Mouse (Mus musculus): ENCODE measurements around the gene Cox7a1. TPM values are rescaled to one million over a fixed set of nuclear protein-coding genes. Genes with fewer than 3 reads are reported as not detected.
"Not testable (repeated sequence)": the region's sequence is repeated elsewhere in the genome, so short reads cannot be mapped to it uniquely, and the experiment has no call there.

The Cox7a1 gene
- 1 to 10 TPM; 2.8 to 5.0 TPM for total RNA-seq (2021)

- DNase-seq (ENCODE audit: extremely low spot score in 1 of 2, low spot score in 1 of 2): peak; percentile 27 to 32
Measured at GRCm38 (mm10) chr7:30183879-30184289, at the start of gene Cox7a1. Cox7a1 (plus strand) TSS chr7:30184144.

DNA sequence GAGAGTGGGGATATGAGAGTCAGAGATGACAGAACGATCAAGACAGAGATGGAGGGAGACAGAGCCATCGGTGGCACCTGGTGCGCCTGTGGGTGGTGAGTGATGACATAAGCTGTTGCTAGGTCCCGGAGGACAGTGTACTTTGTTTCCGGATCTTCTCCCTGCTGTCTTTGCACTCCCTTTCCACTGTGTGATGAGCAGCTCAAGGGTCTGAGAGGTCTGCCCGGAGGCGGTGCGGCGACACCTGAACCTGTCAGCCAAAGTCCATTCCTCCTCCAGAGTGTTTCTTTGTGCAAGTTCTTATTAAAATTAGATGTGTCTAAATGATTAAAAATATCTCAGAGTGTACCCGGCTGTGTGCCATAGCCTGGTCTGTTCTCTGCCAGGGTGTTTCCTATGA lies 47.1 kb upstream of the Cox7a1 start:
- peak in 1 of 2 experiments; percentile 11 for DNase-seq (ENCODE audit: extremely low spot score in 1 of 2, low spot score in 1 of 2)

DNA sequence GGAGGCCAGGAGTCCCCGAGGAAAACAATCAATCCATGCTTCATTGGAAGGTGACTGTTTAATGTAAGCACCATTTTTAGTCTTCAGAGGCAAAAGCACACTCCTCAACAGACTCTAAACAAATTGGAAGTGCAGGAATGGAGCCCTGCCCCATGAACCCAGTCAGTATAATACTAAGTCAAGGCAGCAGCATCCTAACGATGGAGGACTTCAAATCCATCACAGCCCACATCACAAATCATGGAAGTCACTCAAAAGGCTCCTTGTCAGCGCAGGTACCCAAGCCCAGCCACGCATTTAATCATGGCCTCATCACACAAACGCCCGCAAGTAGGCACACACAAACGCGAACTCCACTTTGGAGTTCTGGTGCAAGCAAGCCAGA lies 40.8 kb upstream of the Cox7a1 start:
- DNase-seq (ENCODE audit: extremely low spot score in 1 of 2, low spot score in 1 of 2): no peak

- DNase-seq (ENCODE audit: extremely low spot score in 1 of 2, low spot score in 1 of 2): peak; percentile 58 to 61
Measured at GRCm38 (mm10) chr7:30143555-30144209, 40.3 kb upstream of the Cox7a1 start.

- no peak for DNase-seq (ENCODE audit: extremely low spot score in 1 of 2, low spot score in 1 of 2)
Measured at GRCm38 (mm10) chr7:30147011-30147410, 36.9 kb upstream of the Cox7a1 start.

- DNase-seq (ENCODE audit: extremely low spot score in 1 of 2, low spot score in 1 of 2): no peak
Measured at GRCm38 (mm10) chr7:30154040-30154439, 29.9 kb upstream of the Cox7a1 start.

DNA sequence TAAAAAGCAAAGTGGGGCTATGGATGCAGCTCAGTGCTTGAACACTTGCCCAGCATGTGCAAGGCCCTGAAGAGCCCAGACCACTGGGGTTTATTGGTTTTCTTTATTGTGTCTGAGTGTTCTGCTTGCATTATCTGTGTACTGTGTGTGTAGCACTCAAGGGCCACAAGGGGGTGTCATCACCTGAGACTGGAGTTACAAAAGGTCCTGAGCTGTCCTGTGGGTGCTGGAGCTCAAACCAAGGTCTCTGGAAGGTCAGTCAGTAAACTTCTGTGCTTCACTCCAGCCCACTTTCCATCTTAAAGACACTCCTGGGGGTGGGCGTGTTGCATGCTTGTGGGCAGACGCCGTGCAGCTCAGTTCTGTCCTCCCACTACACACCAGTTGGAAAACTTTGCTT lies 28.4 kb upstream of the Cox7a1 start:
- no peak for DNase-seq (ENCODE audit: extremely low spot score in 1 of 2, low spot score in 1 of 2)

DNA sequence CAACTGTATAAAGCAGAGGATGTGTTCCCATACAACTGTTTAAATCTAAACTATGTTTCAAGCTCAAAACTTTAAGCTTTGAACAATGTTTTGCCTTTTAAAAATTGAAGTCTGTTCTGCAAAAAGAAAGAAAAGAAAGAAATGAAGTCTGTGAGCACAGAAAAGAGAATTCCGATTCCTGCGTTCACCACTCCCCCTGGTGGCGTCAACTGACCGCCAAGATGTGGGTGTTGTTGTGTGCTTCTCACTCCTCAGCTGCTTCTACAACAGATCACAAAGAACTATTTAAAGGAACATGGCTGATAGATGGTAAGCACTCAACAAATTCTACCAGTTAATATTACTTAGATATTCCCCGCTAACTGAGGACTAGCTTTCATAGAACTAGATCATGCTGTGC lies 20.8 kb upstream of the Cox7a1 start:
- DNase-seq (ENCODE audit: extremely low spot score in 1 of 2, low spot score in 1 of 2): no peak

DNA sequence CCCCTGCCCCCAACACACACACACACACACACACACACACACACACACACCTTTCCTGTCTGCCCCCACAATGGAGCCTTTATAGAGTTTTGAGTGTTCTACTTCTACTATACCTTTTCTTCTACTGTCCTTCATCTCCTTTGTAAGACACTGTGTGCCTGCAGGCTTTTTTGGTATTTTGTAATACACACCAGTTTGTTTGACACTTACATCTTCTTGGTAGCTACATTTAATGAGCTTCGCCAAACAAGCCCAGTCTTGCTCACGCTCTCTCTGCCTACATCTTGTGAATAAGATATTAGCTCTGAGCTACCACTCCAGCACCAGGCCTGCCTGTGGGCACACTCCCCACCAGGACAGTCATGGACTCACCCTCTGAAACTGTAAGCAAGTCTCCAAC lies 19.2 kb upstream of the Cox7a1 start:
- no peak for DNase-seq (ENCODE audit: extremely low spot score in 1 of 2, low spot score in 1 of 2)

DNA sequence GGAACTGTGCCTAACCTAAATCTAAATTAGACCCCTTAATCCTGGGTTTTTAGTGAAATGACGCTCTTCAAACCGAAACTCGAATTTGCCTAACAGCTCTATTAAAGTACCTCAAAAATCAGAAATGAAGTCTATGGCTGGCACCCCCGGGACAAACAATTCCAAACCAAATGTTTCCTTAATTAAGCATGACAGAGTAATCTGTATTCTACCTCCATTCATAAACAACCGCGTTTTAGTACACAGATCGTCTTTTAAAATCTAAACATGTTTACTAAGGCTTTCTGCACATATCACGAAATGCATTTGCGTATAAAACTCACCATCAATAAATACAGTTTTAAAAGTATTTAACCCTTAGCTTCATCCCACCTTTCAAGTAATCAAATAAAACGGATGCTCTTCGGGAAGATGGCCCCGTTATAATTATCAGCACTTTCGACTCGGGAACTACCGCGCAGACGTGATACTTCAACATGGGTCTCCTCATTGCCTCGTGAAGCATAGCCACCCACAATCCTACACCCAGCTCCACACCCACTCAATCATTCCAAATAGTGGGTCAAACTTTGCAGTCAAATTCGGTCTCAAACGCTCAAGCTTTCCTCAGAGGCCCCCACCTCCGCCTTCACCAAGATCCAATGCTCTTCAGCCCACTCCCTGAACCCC lies 14.9 kb upstream of the Cox7a1 start:
- no peak for DNase-seq (ENCODE audit: extremely low spot score in 1 of 2, low spot score in 1 of 2)

GRCm38 (mm10) chr7:30169583-30170282 lies 14.2 kb upstream of the Cox7a1 start, which contains the start of gene Zfp146:
Zfp146 (minus strand) TSS chr7:30169750.
- peak; percentile 78 to 79 for DNase-seq (ENCODE audit: extremely low spot score in 1 of 2, low spot score in 1 of 2)

GRCm38 (mm10) chr7:30170283-30170951 lies 13.5 kb upstream of the Cox7a1 start:
- no peak for DNase-seq (ENCODE audit: extremely low spot score in 1 of 2, low spot score in 1 of 2)

DNA sequence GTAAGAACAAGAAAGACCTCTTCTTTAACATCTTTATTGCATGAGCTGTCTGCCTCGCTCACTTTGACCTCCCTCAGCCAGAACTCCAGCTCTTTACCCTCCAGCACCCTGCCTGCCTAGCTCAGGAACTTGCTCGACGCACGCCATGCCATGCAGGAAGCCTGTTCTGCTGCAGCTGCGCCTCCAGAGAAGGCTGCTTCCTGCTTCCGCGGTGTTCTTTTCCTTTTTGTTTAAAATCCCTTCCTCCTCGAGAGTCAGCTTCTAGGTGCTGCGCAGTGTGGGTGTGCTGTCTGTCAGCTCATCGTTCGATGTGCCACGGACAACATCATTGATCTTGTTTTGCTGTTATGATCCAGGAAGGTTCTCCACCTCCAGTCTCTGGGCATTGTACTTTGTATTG lies 7.5 kb upstream of the Cox7a1 start:
- DNase-seq (ENCODE audit: extremely low spot score in 1 of 2, low spot score in 1 of 2): no peak

DNA sequence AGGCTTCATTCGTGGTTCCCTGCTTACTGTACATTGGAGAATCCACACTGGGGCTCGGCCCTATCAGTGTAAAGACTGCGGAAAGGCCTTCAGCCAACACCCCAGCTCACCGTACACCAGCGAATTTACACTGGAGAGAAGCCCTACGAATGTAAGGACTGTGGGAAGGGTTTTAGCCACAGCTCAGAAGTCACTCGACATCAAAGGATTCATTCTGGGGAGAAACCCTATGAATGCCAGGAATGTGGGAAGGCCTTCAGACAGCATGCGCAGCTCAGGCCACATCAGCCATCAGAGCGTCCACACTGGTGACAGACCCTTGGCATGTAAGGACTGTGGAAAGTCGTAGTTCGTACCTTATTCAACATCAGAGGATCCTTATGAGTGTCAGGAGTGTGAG lies 5.7 kb upstream of the Cox7a1 start:
- no peak for DNase-seq (ENCODE audit: extremely low spot score in 1 of 2, low spot score in 1 of 2)

DNA sequence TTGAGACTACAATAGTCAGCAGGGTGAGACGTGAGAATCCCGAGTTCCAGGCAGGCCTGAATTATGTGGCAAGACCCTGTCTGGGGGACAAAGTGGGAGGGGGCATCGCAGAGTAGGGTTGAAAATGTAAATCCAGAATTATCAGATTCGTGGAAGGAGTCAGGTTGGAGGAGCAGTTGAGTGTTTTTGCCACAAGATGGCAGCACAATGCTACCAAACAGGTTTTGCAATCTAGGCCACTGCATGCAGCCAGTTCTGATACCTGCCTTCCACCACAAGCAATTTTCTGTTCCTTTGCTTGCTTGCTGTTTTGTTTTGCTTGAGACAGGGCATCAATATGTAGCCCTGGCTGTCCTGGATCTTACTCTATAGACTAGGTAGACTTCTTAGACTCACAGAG lies 2.6 kb upstream of the Cox7a1 start:
- peak; percentile 45 to 77 for DNase-seq (ENCODE audit: extremely low spot score in 1 of 2, low spot score in 1 of 2)

GRCm38 (mm10) chr7:30181929-30182328 lies 2.0 kb upstream of the Cox7a1 start:
- DNase-seq (ENCODE audit: extremely low spot score in 1 of 2, low spot score in 1 of 2): not testable (repeated sequence)

DNA sequence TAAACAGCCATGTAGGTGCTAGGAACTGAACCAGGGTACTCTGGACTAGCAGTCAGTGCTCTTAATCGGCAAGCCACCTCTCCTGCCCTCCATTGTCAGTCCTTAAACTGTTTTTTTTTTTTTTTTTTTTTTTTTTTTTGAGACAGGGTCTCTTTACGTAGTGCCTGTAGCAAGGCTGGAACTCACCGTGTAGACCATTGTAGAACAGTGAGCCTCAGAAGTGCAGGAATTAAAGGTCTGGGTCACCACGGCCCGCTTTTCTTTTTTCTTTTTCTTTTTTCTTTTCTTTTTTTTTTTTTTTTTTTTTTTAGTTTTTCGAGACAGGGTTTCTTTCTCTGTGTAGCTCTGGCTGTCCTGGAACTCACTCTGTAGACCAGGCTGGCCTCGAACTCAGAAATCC lies 755 bp upstream of the Cox7a1 start:
- DNase-seq (ENCODE audit: extremely low spot score in 1 of 2, low spot score in 1 of 2): not testable (repeated sequence)

GRCm38 (mm10) chr7:30184641-30185348 lies 851 bp downstream of the Cox7a1 start:
- no peak for DNase-seq (ENCODE audit: extremely low spot score in 1 of 2, low spot score in 1 of 2)

DNA sequence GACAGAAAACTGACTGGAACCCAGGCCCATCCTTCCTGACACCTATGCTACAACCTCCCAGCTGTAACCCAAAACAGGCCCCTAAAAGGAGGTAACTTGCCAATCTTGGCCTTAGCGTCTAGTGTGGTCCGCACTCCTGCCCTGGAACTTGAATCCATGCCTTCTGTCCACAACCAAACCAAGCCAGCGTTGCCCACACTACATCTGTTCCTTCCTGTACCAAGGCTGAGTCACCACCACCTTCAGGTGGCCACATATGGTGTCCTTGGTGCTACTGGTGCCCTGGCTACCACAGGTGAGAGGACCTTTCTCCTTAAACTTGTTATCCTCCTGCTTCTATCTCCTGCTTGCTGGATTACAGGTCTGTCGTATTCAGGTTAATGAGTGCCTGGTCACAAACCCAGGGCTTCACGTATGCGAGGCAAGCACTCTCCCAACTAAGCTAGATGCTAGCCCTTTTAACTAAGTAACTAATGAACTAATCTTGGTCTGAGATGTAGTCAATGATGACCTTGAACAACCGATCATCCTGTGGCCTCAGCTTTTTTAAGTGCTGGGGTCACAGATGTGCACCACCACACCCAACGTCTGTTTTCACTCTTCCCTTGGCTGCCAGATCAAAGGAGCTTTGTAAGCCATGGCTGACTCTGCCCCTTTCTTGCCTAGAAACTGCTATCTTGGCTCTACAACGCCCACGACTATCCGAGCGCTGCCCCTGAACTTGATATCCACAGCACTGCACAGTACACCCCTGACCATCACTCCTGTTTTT lies 4.6 kb downstream of the Cox7a1 start:
- DNase-seq (ENCODE audit: extremely low spot score in 1 of 2, low spot score in 1 of 2): no peak

DNA sequence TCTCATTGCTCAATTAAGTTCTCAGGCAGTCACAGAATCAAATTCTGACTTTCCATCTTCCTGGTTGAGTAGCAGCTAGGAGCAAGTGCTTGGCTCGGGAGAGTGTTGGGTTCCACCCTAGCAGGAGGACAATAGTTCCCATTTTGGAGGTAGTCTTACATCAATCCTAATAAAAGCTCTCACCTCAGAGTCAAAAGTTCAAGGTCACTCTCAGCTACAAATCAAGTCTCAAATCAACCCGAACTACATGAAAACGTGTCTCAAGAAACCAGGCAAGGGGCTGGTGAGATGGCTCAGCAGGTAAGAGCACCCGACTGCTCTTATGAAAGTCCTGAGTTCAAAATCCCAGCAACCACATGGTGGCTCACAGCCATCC lies 5.2 kb downstream of the Cox7a1 start:
- DNase-seq (ENCODE audit: extremely low spot score in 1 of 2, low spot score in 1 of 2): no peak

Measured in layer of hippocampus, postnatal 25 days (tissue).